Mouse (Mus musculus): ENCODE results near the gene Usp19.

The Usp19 gene

GRCm38 (mm10) chr9:108463713-108464112 lies 26.7 kb upstream of the Usp19 start:
- no peak for ATAC-seq (ENCODE audit: insufficient number of reproducible peaks, low FRiP score, low TSS enrichment)

GRCm38 (mm10) chr9:108466219-108466618 lies 24.2 kb upstream of the Usp19 start:
- no peak for ATAC-seq (ENCODE audit: insufficient number of reproducible peaks, low FRiP score, low TSS enrichment)

- no peak for ATAC-seq (ENCODE audit: insufficient number of reproducible peaks, low FRiP score, low TSS enrichment)
Measured at GRCm38 (mm10) chr9:108469430-108469829, 21.0 kb upstream of the Usp19 start.

GRCm38 (mm10) chr9:108469845-108470244 lies 20.6 kb upstream of the Usp19 start:
- ATAC-seq (ENCODE audit: insufficient number of reproducible peaks, low FRiP score, low TSS enrichment): no peak

GRCm38 (mm10) chr9:108474528-108474927 lies 15.9 kb upstream of the Usp19 start:
- no peak for ATAC-seq (ENCODE audit: insufficient number of reproducible peaks, low FRiP score, low TSS enrichment)

GRCm38 (mm10) chr9:108478638-108479156 lies 11.7 kb upstream of the Usp19 start:
- ATAC-seq (ENCODE audit: insufficient number of reproducible peaks, low FRiP score, low TSS enrichment): no peak

- ATAC-seq (ENCODE audit: insufficient number of reproducible peaks, low FRiP score, low TSS enrichment): no peak
Measured at GRCm38 (mm10) chr9:108479241-108479640, 11.2 kb upstream of the Usp19 start.

- no peak for ATAC-seq (ENCODE audit: insufficient number of reproducible peaks, low FRiP score, low TSS enrichment)
Measured at GRCm38 (mm10) chr9:108479721-108480351, 10.6 kb upstream of the Usp19 start, which contains the start of gene Lamb2. TSS of gene Lamb2 (plus strand) at chr9:108479736.

GRCm38 (mm10) chr9:108480813-108481519 lies 9.4 kb upstream of the Usp19 start:
- ATAC-seq (ENCODE audit: insufficient number of reproducible peaks, low FRiP score, low TSS enrichment): no peak

- no peak for ATAC-seq (ENCODE audit: insufficient number of reproducible peaks, low FRiP score, low TSS enrichment)
Measured at GRCm38 (mm10) chr9:108481520-108482210, 8.7 kb upstream of the Usp19 start.

- no peak for ATAC-seq (ENCODE audit: insufficient number of reproducible peaks, low FRiP score, low TSS enrichment)
Measured at GRCm38 (mm10) chr9:108483051-108483790, 7.2 kb upstream of the Usp19 start.

GRCm38 (mm10) chr9:108484021-108484420 lies 6.4 kb upstream of the Usp19 start:
- ATAC-seq (ENCODE audit: insufficient number of reproducible peaks, low FRiP score, low TSS enrichment): no peak

- ATAC-seq (ENCODE audit: insufficient number of reproducible peaks, low FRiP score, low TSS enrichment): no peak
Measured at GRCm38 (mm10) chr9:108485301-108485875, 5.0 kb upstream of the Usp19 start.

GRCm38 (mm10) chr9:108486973-108487530 lies 3.4 kb upstream of the Usp19 start:
- no peak for ATAC-seq (ENCODE audit: insufficient number of reproducible peaks, low FRiP score, low TSS enrichment)

GRCm38 (mm10) chr9:108488403-108488802 lies 2.0 kb upstream of the Usp19 start:
- no peak for ATAC-seq (ENCODE audit: insufficient number of reproducible peaks, low FRiP score, low TSS enrichment)

GRCm38 (mm10) chr9:108489215-108489614 lies 1.2 kb upstream of the Usp19 start:
- no peak for ATAC-seq (ENCODE audit: insufficient number of reproducible peaks, low FRiP score, low TSS enrichment)

GRCm38 (mm10) chr9:108489702-108490558 lies 472 bp upstream of the Usp19 start:
- ATAC-seq (ENCODE audit: insufficient number of reproducible peaks, low FRiP score, low TSS enrichment): no peak; the same call in 1 of the 2 replicates

- no peak for ATAC-seq (ENCODE audit: insufficient number of reproducible peaks, low FRiP score, low TSS enrichment)
Measured at GRCm38 (mm10) chr9:108491286-108491580, 831 bp downstream of the Usp19 start.
